Mouse (Mus musculus) G1E (cell line): Measurements from ENCODE around the gene Svs3b.

ENCODE experiments used
- CTCF ChIP-seq: IDR thresholded peaks from 2 replicates; pipeline ENCODE4 v1.5.1; 2012; ENCODE audit warnings: low read depth, low read length, inconsistent platforms, mixed read lengths
- POLR2AphosphoS5 ChIP-seq: IDR thresholded peaks from 2 replicates; pipeline ENCODE4 v1.6.1; 2012; ENCODE audit warnings: low read depth, low read length, inconsistent platforms; ENCODE audit not compliant: insufficient replicate concordance

- TF ChIP-seq CTCF (no peak), POLR2AphosphoS5 (no peak)
Observed at GRCm38 (mm10) chr2:164219295-164219694, 37.1 kb downstream of the Svs3b start.
